Mouse (Mus musculus) kidney, adult 2 months (tissue): ENCODE measurements around the gene Lcp1.

ENCODE experiments used
- CTCF ChIP-seq: fragments of 200-500 bp; conservative IDR thresholded peaks from 2 replicates; pipeline ENCODE4 v1.5.1; 2011; ENCODE audit warnings: low read depth, mild to moderate bottlenecking, control low read depth, low read length, moderate library complexity, mixed read lengths; ENCODE audit not compliant: insufficient read depth, insufficient read length
- POLR2A ChIP-seq: fragments of 200-500 bp; IDR thresholded peaks from one replicate; pipeline ENCODE4 v1.6.1; 2011; ENCODE audit warnings: low read depth, low read length, control low read depth

GRCm38 (mm10) chr14:75197660-75198059 lies 66.8 kb downstream of the Lcp1 start:
- no peak for TF ChIP-seq POLR2A
- TF ChIP-seq CTCF, result no peak
